Mouse (Mus musculus): ENCODE data around the gene Erbb3.

- TF ChIP-seq CTCF (IDR thresholded peaks at IDR 0.05; ENCODE audit: control insufficient read depth, insufficient read depth, insufficient replicate concordance, low read depth, low read length) (no peak), POLR2A (IDR thresholded peaks at IDR 0.05; ENCODE audit: control insufficient read depth, low read depth, low read length) (no peak)
Measured at GRCm38 (mm10) chr10:128520591-128520990, 68.9 kb downstream of the Erbb3 start.

Measured in testis, adult 2 months (tissue).